Mouse (Mus musculus): ENCODE data around the gene Csnk1e.

- TF ChIP-seq CTCF (conservative IDR thresholded peaks at IDR 0.05; ENCODE audit: insufficient read depth, insufficient read length, low read depth, low read length), result no peak
- TF ChIP-seq POLR2A (IDR thresholded peaks at IDR 0.05; ENCODE audit: low read depth, low read length), result no peak
Observed at GRCm38 (mm10) chr15:79399231-79400052, 55.9 kb downstream of the Csnk1e start.
